Mouse (Mus musculus) stomach, embryonic 14.5 days (tissue): ENCODE data around the gene Ogfod3. TPM values are rescaled to one million over a fixed set of nuclear protein-coding genes. Genes with fewer than 3 reads are reported as not detected.
A peak's percentile ranks its signal among the peaks of the same experiment; 100 is the strongest.

Experiments used
- ATAC-seq: fragments of 200-750 bp; cut with Nextera tagmentation; 2 replicates; pipeline ENCODE4 v1.8.0; 2017; ENCODE audit warnings: low read depth, moderate TSS enrichment; ENCODE audit not compliant: insufficient number of reproducible peaks, insufficient read depth, low FRiP score
- H3K27ac ChIP-seq: fragments of 300-500 bp; sonication (generic); 2 replicates; pipeline ENCODE4 v1.5.1; 2014; ENCODE audit warnings: mild to moderate bottlenecking, low read length, moderate library complexity, mixed read lengths
- H3K27me3 ChIP-seq: fragments of 300-500 bp; sonication (generic); 2 replicates; pipeline ENCODE4 v1.6.1; 2014; ENCODE audit warnings: low read length, control low read depth, mixed read lengths; ENCODE audit not compliant: control insufficient read depth, insufficient read depth
- H3K36me3 ChIP-seq: fragments of 300-500 bp; sonication (generic); 2 replicates; pipeline ENCODE4 v1.6.1; 2014; ENCODE audit warnings: mild to moderate bottlenecking, control low read depth, low read length, moderate library complexity, mixed read lengths; ENCODE audit not compliant: control insufficient read depth, insufficient read depth
- H3K4me1 ChIP-seq: fragments of 300-500 bp; sonication (generic); 2 replicates; pipeline ENCODE4 v1.6.1; 2014; ENCODE audit warnings: low read length, control low read depth, mixed read lengths; ENCODE audit not compliant: control insufficient read depth, insufficient read depth
- H3K4me2 ChIP-seq: fragments of 300-500 bp; sonication (generic); replicated peaks from 2 replicates; pipeline ENCODE4 v1.6.1; 2014; ENCODE audit warnings: low read depth, low read length, control low read depth
- H3K4me3 ChIP-seq: fragments of 300-500 bp; sonication (generic); 2 replicates; pipeline ENCODE4 v1.5.1; 2014; ENCODE audit warnings: low read depth, low read length, control low read depth
- H3K9ac ChIP-seq: fragments of 300-500 bp; sonication (generic); replicated peaks from 2 replicates; pipeline ENCODE4 v1.6.1; 2014; ENCODE audit warnings: low read depth, mild to moderate bottlenecking, control low read depth, low read length, moderate library complexity, mixed read lengths
- H3K9me3 ChIP-seq: fragments of 300-500 bp; sonication (generic); 2 replicates; pipeline ENCODE4 v1.6.1; 2016; ENCODE audit warnings: low read depth, low read length, control low read depth; ENCODE audit not compliant: control insufficient read depth
- WGBS: fragments of 180-500 bp; shearing (Covaris S2); extraction: QIAGEN DNeasy Blood & Tissue Kit; methylation state at CpG from one replicate; pipeline ENCODE4 v1.1.7; 2014; 5-methylcytosine and 5-hydroxymethylcytosine counted together
- polyA plus RNA-seq: library from polyadenylated mRNA; unstranded; fragments of >200 nt; fragmentation: Nextera tagmentation; extraction: Ambion mirVana; gene quantifications from 2 replicates; pipeline ENCODE4 v1.2.1, GENCODE M21; 2014

Ogfod3 gene
- 28.0 and 34.7 TPM in 2 replicates for polyA plus RNA-seq

DNA sequence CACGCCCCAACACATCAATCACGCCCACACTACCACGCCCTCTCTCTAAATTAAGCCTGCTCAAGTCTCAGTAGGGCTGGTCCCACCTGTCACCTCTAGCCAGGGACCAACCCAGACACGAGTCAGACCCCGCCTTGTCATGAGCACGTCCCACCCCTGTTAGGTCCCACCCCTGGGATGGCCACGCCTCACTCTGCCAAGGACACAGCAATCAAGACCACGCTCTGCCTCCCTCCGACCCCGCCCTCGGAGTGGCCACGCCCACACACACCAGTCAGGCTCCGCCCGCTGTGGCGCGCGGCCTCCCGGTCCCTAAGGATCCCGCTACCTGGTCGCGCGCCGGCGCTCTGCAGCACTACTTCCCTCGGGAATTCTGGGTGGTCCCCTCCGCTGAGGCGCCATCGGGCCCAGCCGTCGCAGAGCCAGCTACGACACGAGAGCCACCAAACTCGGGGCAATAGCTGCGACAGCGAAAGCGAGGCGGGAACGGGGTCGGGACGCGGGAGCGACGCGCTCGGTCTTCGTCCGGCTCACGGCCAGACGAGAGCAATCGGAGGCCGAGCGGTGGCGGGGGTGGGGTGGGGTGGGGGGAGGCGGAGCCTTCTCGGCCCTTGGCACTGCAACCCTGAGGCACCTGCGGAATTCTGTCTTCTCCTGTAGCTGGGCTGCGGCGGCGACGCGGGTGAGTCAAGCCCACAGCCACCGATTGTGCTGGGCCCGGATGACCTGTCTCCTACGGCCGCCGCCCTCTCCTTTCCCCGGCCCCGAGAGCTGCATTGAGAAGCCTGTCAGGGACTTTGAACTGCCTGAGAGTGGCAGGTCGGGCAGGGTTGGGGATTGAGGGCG lies at the start of gene Ogfod3, which contains the start of gene Hexdc:
Ogfod3 (minus strand) TSS at position 551 of the 846 bp plus-strand sequence.
Hexdc (plus strand) TSS at position 273 of the 846 bp plus-strand sequence.
- Histone ChIP-seq H3K27ac (peak within 1 kb of the TSS; percentile 58), H3K4me1 (0 out of 2 replicates have a peak, but pooled peaks cover 4% of the 10 kb centered on the region), H3K9me3 (no peaks in the 10 kb centered on the region), H3K36me3 (peaks cover 6% of the 10 kb centered on the region), H3K9ac (peak within 1 kb of the TSS; percentile 58), H3K4me3 (peak within 1 kb of the TSS; percentile 72), H3K4me2 (peak within 1 kb of the TSS; percentile 72), H3K27me3 (no peaks in the 10 kb centered on the region)
- ATAC-seq: peak; percentile 99
- WGBS: under 1% methylated on average over 69 of the region's 70 CpGs

DNA sequence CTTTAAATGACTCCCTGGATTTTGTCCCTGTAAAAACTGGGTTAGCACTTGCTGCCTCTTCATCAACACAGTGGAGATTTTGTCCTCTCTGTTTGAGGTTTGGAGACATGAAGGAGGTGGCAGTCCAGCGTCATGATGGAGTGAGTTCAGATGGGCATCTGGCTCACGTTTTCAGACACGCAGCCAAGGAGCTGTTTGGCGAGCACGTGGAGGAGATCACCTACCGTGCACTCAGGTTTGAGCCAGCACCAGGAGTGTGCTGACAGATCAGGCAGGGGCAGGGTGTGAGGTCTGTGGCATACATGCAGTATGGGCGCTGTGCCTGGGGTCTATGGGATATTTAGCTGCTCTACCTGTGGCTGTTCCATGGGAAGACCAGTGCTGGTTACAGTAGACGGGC lies 45.7 kb upstream of the Ogfod3 start:
- H3K4me2 ChIP-seq: no peak overlapping the region
- H3K27me3 ChIP-seq: no peaks in the 10 kb centered on the region
- no peaks in the 10 kb centered on the region for H3K9me3 ChIP-seq
- H3K27ac ChIP-seq: no peak overlapping the region
- ATAC-seq: no peak
- H3K4me3 ChIP-seq: no peak overlapping the region
- H3K9ac ChIP-seq: no peak overlapping the region
- H3K36me3 ChIP-seq: peaks cover 89% of the 10 kb centered on the region
- 91% methylated on average over 8 of the region's 8 CpGs for WGBS
- no peaks in the 10 kb centered on the region for H3K4me1 ChIP-seq

DNA sequence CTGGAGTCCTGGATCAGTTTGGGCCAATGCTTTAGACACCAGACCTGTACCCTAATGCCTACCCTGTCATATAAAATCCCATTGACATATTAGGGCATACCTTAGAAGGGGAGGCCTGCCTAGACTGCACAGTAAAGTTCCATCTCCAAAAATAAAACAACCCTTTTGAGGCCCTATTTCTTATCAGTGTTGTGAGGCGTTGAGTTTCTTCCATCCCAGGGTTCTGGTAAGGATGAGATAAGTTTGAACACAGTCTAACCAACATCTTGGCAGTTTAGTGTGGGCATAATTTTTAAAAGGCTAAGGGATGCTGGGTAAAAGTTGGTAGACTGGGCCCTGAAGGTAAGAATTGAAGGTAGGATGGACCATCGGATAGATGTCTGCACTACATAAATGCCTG lies 35.2 kb upstream of the Ogfod3 start:
- Histone ChIP-seq H3K27ac (no peak overlapping the region), H3K4me1 (peaks cover 20% of the 10 kb centered on the region; the same call in 1 of the 2 replicates), H3K27me3 (no peaks in the 10 kb centered on the region), H3K4me2 (no peak overlapping the region), H3K36me3 (peaks cover 40% of the 10 kb centered on the region), H3K4me3 (no peak overlapping the region), H3K9me3 (no peaks in the 10 kb centered on the region), H3K9ac (no peak overlapping the region)
- WGBS: 95% methylated on average over 2 of the region's 2 CpGs
- ATAC-seq: no peak

DNA sequence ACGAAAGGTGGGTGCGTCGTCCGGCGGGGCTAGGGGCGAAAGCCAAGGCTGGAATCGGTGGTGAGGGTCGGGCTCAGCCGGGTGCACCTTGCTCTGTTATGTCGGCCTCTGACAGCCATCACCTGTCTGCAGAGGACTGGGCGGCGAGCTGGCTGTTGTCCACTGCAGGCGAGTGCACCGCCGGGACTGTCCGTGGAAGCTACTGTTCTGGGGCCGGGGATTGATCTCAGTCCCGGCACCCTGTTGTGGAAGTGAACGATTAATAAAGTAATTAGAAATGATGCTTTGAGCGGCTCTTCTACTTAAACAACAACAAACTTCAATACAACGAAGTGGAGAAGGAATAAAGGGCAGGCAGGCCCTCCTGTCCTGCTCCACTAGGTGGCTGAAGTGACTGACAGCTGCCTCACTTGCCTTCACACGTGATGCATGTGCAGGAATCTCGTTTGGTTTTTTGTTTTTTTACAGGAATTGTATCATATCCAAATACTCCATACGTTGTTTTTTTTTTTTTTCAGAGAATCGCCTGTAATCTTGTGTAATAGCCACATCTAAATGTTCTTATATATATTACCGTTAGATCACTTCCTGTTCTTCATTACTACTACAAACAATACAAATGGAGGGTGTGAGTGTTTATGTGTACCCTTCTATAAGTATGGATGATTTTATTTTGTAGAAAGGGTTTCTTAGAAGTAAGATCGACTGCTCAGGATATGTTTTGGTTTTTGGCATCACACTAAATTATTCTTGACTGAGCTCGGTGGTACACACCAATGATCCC lies 33.0 kb upstream of the Ogfod3 start:
- Histone ChIP-seq H3K9ac (peak overlapping the region; percentile 59), H3K4me3 (peak overlapping the region; percentile 68), H3K4me1 (peaks cover 20% of the 10 kb centered on the region; the same call in 1 of the 2 replicates), H3K27ac (peak overlapping the region; percentile 81), H3K9me3 (no peaks in the 10 kb centered on the region), H3K36me3 (peaks cover 22% of the 10 kb centered on the region; the same call in 1 of the 2 replicates), H3K27me3 (no peaks in the 10 kb centered on the region), H3K4me2 (peak overlapping the region; percentile 56)
- peak; percentile 42; the same call in 1 of the 2 replicates for ATAC-seq
- WGBS: 4% methylated on average over 28 of the region's 28 CpGs

DNA sequence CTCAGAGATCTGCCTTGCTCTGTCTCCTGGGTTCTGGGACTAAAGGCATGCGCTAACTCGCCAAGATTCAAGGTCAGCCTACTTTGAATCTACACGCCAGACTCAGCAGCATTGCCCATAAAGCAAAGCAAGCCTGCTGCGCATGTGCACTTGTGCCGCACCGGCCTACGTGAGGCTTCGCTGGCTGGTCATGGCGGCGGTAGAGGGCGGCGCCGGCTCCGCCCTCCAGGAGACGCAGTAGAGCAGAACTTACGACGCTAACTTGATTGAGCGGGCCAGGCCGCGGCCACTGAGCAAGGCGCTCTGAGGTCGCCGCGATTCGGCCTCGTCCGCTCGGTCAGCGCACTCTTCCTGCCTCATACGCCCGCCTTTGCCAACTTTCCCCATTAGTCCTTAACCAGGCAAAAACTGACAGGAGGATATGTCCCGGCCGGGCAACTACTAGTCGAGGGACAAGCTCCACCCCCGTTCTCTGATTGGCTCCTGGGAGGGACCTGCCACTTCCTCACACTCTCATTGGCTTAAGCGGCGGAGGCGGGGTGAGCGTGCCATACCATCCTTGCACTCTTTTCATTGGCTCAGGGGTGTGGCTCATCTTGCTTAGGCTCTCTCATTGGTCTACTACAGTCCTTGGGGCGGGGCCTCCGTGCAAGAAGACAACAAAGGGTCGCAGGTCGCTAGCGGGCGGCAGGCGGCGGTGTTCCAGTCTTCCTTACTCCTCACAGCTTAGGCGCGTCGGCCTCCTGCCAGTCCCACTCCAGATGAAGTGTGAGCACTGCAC lies 32.2 kb upstream of the Ogfod3 start, which contains the start of gene Narf:
Narf (plus strand) TSS at position 690 of the 781 bp plus-strand sequence.
- H3K27me3 ChIP-seq: no peaks in the 10 kb centered on the region
- peak within 1 kb of the TSS; percentile 56 for H3K4me2 ChIP-seq
- peak within 1 kb of the TSS; percentile 99 for H3K27ac ChIP-seq
- H3K4me1 ChIP-seq: peaks cover 20% of the 10 kb centered on the region; the same call in 1 of the 2 replicates
- ATAC-seq: peak; percentile 100
- peak within 1 kb of the TSS; percentile 59 for H3K9ac ChIP-seq
- H3K9me3 ChIP-seq: no peaks in the 10 kb centered on the region
- peak within 1 kb of the TSS; percentile 68 for H3K4me3 ChIP-seq
- peaks cover 15% of the 10 kb centered on the region; the same call in 1 of the 2 replicates for H3K36me3 ChIP-seq
- under 1% methylated on average over 50 of the region's 50 CpGs for WGBS

DNA sequence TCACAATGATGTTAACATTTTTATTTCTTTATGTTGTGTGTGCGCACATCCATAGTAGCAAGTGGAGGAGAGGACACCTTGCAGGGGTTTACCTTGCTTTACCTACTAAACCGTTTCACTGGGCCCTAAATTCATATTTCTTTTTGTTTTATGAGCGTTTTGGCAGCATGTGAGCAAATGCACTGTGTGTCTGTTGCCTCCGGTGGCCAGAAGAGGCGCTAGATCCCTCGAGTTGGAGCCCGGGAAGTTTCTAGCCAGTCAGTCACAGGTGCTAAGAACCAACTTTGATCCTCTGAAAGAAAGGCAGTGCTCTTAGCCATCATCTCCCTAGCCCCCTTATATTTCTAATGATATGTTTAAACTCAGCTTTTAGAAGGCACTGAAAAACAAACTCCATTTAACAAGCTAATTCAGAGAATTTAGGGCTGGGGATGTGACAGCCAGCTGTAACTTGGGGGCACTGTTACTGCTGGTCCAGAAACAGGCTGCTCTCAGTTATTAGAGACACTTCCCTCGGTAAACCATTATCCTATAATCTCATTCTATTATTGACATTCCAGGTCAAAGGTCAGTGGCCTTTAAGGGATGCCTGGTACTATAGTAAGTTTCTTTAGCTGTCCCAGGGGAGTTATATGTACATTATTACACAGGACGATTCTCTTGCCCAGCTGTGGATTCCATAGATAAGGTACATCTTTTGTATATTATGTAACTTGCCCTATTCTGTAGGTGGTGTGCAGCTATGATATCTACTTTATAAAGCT lies 31.1 kb upstream of the Ogfod3 start:
- Histone ChIP-seq H3K4me1 (peaks cover 20% of the 10 kb centered on the region; the same call in 1 of the 2 replicates), H3K9ac (no peak overlapping the region), H3K9me3 (no peaks in the 10 kb centered on the region), H3K27me3 (no peaks in the 10 kb centered on the region), H3K27ac (peak overlapping the region; percentile 99), H3K4me2 (peak overlapping the region; percentile 35), H3K36me3 (peaks cover 10% of the 10 kb centered on the region; the same call in 1 of the 2 replicates), H3K4me3 (0 out of 2 replicates have a peak overlapping the region, but pooled peaks have one; percentile 68)
- ATAC-seq: no peak
- 26% methylated on average over 9 of the region's 9 CpGs for WGBS

DNA sequence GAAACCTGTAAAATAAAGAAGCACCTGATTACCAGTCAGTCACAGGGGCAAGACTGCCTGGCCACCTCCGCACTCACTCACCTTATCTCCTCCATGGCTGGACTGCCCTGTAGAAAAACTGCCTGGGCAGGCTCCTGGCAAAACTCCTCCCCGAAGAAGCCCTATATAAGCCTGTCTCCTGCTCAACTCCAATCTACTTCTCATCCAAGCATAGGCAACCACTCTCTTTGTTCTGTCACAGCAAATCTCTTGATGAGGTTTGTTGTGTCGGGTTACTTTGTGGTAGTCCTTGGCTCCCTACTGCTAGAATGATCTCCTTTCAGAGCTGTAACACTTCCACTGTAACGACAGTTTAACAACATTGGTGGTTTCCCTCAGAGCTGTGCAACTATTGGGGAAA lies 28.2 kb upstream of the Ogfod3 start:
- Histone ChIP-seq H3K27me3 (no peaks in the 10 kb centered on the region), H3K4me2 (no peak overlapping the region), H3K4me1 (peaks cover 16% of the 10 kb centered on the region), H3K36me3 (no peaks in the 10 kb centered on the region), H3K4me3 (no peak overlapping the region), H3K9ac (no peak overlapping the region), H3K9me3 (no peaks in the 10 kb centered on the region), H3K27ac (no peak overlapping the region)
- WGBS: 39% methylated on average over 4 of the region's 4 CpGs
- no peak for ATAC-seq
